Mouse (Mus musculus): ENCODE results near the gene 1110008P14Rik.

GRCm38 (mm10) chr2:32329531-32329930 lies 52.2 kb downstream of the 1110008P14Rik start:
- TF ChIP-seq CTCF (IDR thresholded peaks at IDR 0.05; ENCODE audit: low read depth, low read length) (no peak), GATA1 (IDR thresholded peaks at IDR 0.05; ENCODE audit: borderline replicate concordance, low read length) (no peak), TAL1 (conservative IDR thresholded peaks at IDR 0.05; ENCODE audit: low read depth, low read length) (no peak), POLR2AphosphoS5 (IDR thresholded peaks at IDR 0.05; ENCODE audit: insufficient replicate concordance, low read depth, low read length) (no peak)

All from G1E (cell line).